Mouse (Mus musculus) MEL (cell line): ENCODE results near the gene Cd47.

Experiments used
- CTCF ChIP-seq, 3 experiments: IDR thresholded peaks in 2 of 3; conservative IDR thresholded peaks in 1 of 3; 2 replicates each; pipeline ENCODE4 v1.5.1; 2011 to 2012; ENCODE audit warnings: low read length in 3 of 3, low read depth in 2 of 3, mild to moderate bottlenecking in 2 of 3, improper control_type of control experiment in 1 of 3, inconsistent platforms in 1 of 3, mixed read lengths in 1 of 3, moderate library complexity in 1 of 3; ENCODE audit not compliant: control insufficient read depth in 1 of 3, insufficient read depth in 1 of 3, poor library complexity in 1 of 3, severe bottlenecking in 1 of 3
- ELF1 ChIP-seq: IDR thresholded peaks from 2 replicates; pipeline ENCODE4 v1.6.1; 2014; ENCODE audit warnings: low read depth, mild to moderate bottlenecking, inconsistent platforms, low read length, improper control_type of control experiment, moderate library complexity
- GATA1 ChIP-seq: IDR thresholded peaks from 2 replicates; pipeline ENCODE4 v1.6.1; 2011; ENCODE audit warnings: low read depth, low read length, improper control_type of control experiment
- MAFK ChIP-seq: IDR thresholded peaks from 2 replicates; pipeline ENCODE4 v1.6.1; 2011; ENCODE audit warnings: low read depth, mild to moderate bottlenecking, low read length, improper control_type of control experiment, borderline replicate concordance
- POLR2A ChIP-seq, 2 experiments: IDR thresholded peaks; 2 replicates each; pipeline ENCODE4 v1.6.1; 2011 to 2012; ENCODE audit warnings: low read length in 2 of 2, mild to moderate bottlenecking in 2 of 2, control low read depth in 1 of 2, improper control_type of control experiment in 1 of 2, low read depth in 1 of 2, moderate library complexity in 1 of 2; ENCODE audit not compliant: control insufficient read depth in 1 of 2, insufficient read depth in 1 of 2, poor library complexity in 1 of 2
- ZNF384 ChIP-seq: IDR thresholded peaks from 2 replicates; pipeline ENCODE4 v1.6.1; 2012; ENCODE audit warnings: low read depth, mild to moderate bottlenecking, inconsistent platforms, low read length, improper control_type of control experiment

DNA sequence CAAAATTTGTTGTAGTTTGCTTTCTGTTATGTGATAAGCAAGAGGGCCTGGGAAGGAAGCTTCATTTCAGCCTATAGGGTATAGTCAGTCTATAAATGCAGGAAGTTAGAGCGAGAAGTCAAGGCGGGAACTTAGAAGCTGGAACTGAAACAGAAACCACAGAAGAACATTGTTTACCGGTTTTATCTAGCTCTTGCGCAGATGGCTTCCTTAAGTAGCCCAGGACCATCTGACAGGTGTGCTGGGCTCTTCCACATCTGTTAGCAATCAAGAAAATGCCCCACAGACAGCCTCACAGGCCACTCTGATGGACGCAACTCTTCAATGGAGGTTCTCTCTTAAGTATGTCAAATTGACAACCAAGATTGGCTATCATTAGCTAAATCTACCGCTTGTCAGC, 18.3 kb downstream of the Cd47 start:
- TF ChIP-seq CTCF (IDR thresholded peaks at IDR 0.05 in 2 of 3, conservative IDR thresholded peaks at IDR 0.05 in 1 of 3; ENCODE audit: control insufficient read depth in 1 of 3, insufficient read depth in 1 of 3, low read depth in 2 of 3, low read length in 3 of 3, poor library complexity in 1 of 3, severe bottlenecking in 1 of 3), result no peak
- TF ChIP-seq POLR2A (IDR thresholded peaks at IDR 0.05; ENCODE audit: control insufficient read depth in 1 of 2, insufficient read depth in 1 of 2, low read depth in 1 of 2, low read length in 2 of 2, poor library complexity in 1 of 2), result peak in 1 of 2 experiments; percentile 36; a peak in 1 of 4 replicates
- no peak for TF ChIP-seq MAFK
- peak; percentile 63; the same call in 1 of the 2 replicates for TF ChIP-seq GATA1
- peak; percentile 2; the same call in 1 of the 2 replicates for TF ChIP-seq ZNF384
- TF ChIP-seq ELF1, result peak; percentile 41; the same call in 1 of the 2 replicates
